17 mouse cellular contexts compared by ENCODE assay signal in the genomic region with DNA sequence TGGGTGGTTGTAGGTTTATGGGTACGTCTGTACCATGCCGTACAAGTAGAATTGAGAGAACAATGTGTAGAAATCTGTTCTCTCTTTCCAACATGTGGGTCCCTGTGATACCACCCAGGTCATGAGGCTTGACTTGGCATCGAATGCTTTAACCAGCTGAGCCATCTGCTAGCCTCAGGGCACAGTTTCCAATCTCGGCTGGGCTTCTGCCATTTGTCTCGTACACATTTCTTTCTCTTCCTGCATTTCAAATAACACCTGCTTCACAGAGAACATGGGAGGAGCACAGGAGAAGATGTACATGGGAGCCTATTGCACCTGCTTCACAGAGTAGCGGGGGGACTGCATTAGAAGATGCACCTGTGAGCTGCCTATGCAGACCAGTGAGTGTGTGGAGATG. TPM values are rescaled to one million over a fixed set of nuclear protein-coding genes. Genes with fewer than 3 reads are reported as not detected.
DNase-seq lines count a peak whose midpoint lies in the region; ATAC-seq lines count a peak whose summit lies in the region.
"Had no signal": no experiment of that assay in that cellular context is flagged by ENCODE, and none has a peak within 500 bp of the region (broad histone marks: within the 10 kb centered on the region; RNA-seq: fewer than 3 reads in every experiment).

No protein-coding gene starts in this region.

- H3K9ac ChIP-seq in hindbrain, embryonic 15.5 days = no peak overlapping the region
- H3K9ac ChIP-seq: embryonic facial prominence, embryonic 15.5 days; midbrain, embryonic 12.5 days; neural tube, embryonic 13.5 days had no signal

- no peak for DNase-seq in hindbrain, embryonic 10.5 days (ENCODE audit: low spot score)
- DNase-seq in retina, postnatal 1 day = peak; percentile 67
- no peak for DNase-seq in retina, embryonic 14.5 days (ENCODE audit: low spot score)
- peak; percentile 87 to 89 for DNase-seq in cerebellum, postnatal 10 days
- no peak for DNase-seq in kidney, adult 9 months
- DNase-seq in frontal cortex, postnatal 10 days (ENCODE audit: low spot score in 2 of 2) = no peak
- no peak for DNase-seq in gastrocnemius, postnatal 4 days (ENCODE audit: low spot score in 2 of 2)
- DNase-seq: gastrocnemius, postnatal 25 days; heart, postnatal 36 days; kidney, postnatal 4 days had no signal

- H3K27ac ChIP-seq in hindbrain, embryonic 15.5 days (replicated peaks) = no peak overlapping the region
- no peak overlapping the region for H3K27ac ChIP-seq in hindbrain, embryonic 10.5 days
- H3K27ac ChIP-seq: embryonic facial prominence, embryonic 15.5 days had no signal

- H3K36me3 ChIP-seq in hindbrain, embryonic 15.5 days = no peaks in the 10 kb centered on the region
- no peaks in the 10 kb centered on the region for H3K36me3 ChIP-seq in hindbrain, embryonic 10.5 days
- H3K36me3 ChIP-seq: embryonic facial prominence, embryonic 15.5 days; midbrain, embryonic 12.5 days; neural tube, embryonic 13.5 days had no signal

- H3K4me2 ChIP-seq in hindbrain, embryonic 15.5 days = no peak overlapping the region
- H3K4me2 ChIP-seq: embryonic facial prominence, embryonic 15.5 days; heart, embryonic 11.5 days; midbrain, embryonic 12.5 days; neural tube, embryonic 13.5 days had no signal

- no peak overlapping the region for H3K4me3 ChIP-seq in hindbrain, embryonic 15.5 days
- no peak overlapping the region for H3K4me3 ChIP-seq in hindbrain, embryonic 10.5 days
- H3K4me3 ChIP-seq: embryonic facial prominence, embryonic 15.5 days; midbrain, embryonic 12.5 days; neural tube, embryonic 13.5 days had no signal

- no peaks in the 10 kb centered on the region for H3K9me3 ChIP-seq in hindbrain, embryonic 15.5 days
- H3K9me3 ChIP-seq in hindbrain, embryonic 10.5 days = no peaks in the 10 kb centered on the region
- H3K9me3 ChIP-seq: embryonic facial prominence, embryonic 15.5 days; midbrain, embryonic 12.5 days; neural tube, embryonic 13.5 days had no signal

- H3K27me3 ChIP-seq in hindbrain, embryonic 15.5 days = no peaks in the 10 kb centered on the region
- no peaks in the 10 kb centered on the region for H3K27me3 ChIP-seq in hindbrain, embryonic 10.5 days (ENCODE audit: insufficient read depth, poor library complexity, severe bottlenecking)
- H3K27me3 ChIP-seq: embryonic facial prominence, embryonic 15.5 days; neural tube, embryonic 13.5 days had no signal

- peaks cover 48% of the 10 kb centered on the region for H3K4me1 ChIP-seq in hindbrain, embryonic 15.5 days (replicated peaks)
- peaks cover 23% of the 10 kb centered on the region for H3K4me1 ChIP-seq in hindbrain, embryonic 10.5 days (replicated peaks)

- ATAC-seq in hindbrain, embryonic 15.5 days (ENCODE audit: low FRiP score, low read depth) = 0 out of 2 replicates have a peak, but pooled peaks have one; percentile 13
- ATAC-seq: intestine, postnatal 0 days had no signal

- WGBS in hindbrain, embryonic 15.5 days = 37% methylated on average over 6 of the region's 6 CpGs
- 88% methylated on average over 6 of the region's 6 CpGs for WGBS in hindbrain, embryonic 10.5 days

RNA-seq across cellular contexts. Expression of a gene that starts 38.2 kb away (rescaled TPM):
- polyA plus RNA-seq in hindbrain, embryonic 15.5 days (2015; fragmentation: Nextera tagmentation; extraction: Ambion mirVana) = 29.9 and 33.9 TPM in 2 replicates
- 8.2 and 13.5 TPM in 2 replicates for polyA plus RNA-seq in hindbrain, embryonic 10.5 days (2016; fragmentation: Nextera tagmentation; extraction: Ambion mirVana)
- under 1 TPM; 0.29 to 0.44 TPM for total RNA-seq in gastrocnemius, postnatal 4 days (2021)
- total RNA-seq: heart, postnatal 36 days had no signal
- polyA plus RNA-seq: small intestine, adult 2 months had no signal

Comparison
In these comparisons a context has a peak if more than half of its experiments do, and no peak if none do; other contexts are left out.
1. DNase-seq: peak in retina, postnatal 1 day (single experiment) and cerebellum, postnatal 10 days (2 of 2); none in hindbrain, embryonic 10.5 days (single experiment), retina, embryonic 14.5 days (single experiment), kidney, adult 9 months (single experiment), frontal cortex, postnatal 10 days (0 of 2) and gastrocnemius, postnatal 4 days (0 of 2).